Mouse (Mus musculus): ENCODE measurements around the gene Cables2. TPM values are rescaled to one million over a fixed set of nuclear protein-coding genes. Genes with fewer than 3 reads are reported as not detected.

Gene Cables2
- polyA plus RNA-seq, 1 experiment from 2014 or later, result 3.4 TPM

DNA sequence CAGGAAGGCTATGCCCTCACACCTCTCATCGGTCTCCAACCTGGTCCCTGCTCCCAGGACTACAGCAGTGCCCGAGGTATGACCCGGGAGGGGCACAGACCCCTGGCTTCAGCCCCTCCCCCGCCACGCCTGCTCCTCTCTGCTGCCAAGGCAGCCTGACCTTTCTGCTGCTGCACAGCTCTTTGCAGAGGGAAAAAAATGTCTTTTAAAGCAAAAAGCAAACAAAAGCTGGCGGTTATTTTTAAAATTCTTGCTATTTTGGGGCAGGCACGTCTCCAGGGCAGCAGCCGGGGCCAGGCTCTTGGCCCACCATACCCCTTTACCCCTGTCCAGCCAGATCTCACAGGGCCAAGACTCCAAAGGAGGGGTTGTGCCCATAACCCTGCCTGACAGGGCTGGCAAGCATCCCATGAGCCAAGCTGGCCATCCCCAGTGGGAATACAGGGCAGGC lies 58.3 kb downstream of the Cables2 start:
- H3K4me2 ChIP-seq, result no peak overlapping the region
- ATAC-seq (ENCODE audit: insufficient read depth), result no peak
- 45% methylated on average over 8 of the region's 8 CpGs for WGBS (ENCODE audit: insufficient replicate concordance)

DNA sequence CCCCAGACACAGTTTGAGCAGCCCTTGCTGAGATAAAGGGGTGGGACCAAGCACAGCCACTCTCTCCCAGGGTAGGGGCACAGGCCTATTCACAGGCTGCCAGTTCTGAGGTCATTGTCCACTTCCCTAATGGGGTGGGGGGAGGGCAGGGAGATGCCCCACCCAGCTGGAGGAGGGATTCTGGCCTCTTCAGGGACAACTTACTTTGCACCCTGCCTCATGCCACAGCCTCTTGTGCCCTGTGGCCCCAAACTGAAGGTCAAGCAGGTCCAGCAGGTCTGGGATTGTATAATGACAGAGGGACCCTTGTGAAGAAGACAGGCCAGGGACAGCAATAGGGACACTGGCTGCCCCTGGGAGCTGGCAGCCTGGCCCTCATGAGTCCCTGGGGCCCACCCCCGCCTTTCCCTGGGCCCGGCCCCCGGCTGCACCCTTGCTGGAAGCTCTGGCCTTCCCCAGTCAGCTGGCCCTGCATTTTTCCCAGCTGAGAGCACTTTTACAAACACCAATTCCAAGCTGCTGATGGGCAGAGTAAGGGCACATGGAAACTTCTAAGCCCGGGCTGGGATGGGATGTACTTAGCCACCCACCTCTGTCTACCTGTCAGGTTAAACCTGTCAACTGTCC lies 58.8 kb downstream of the Cables2 start:
- no peak overlapping the region for H3K27ac ChIP-seq (replicated peaks)
- ATAC-seq (ENCODE audit: insufficient read depth), result no peak

More for the DNA sequence above, 58.3 kb downstream of the Cables2 start:
- H3K4me1 ChIP-seq (replicated peaks), result peaks cover 12% of the 10 kb centered on the region; the same call in 1 of the 2 replicates
- no peaks in the 10 kb centered on the region for H3K27me3 ChIP-seq
- no peaks in the 10 kb centered on the region for H3K36me3 ChIP-seq (replicated peaks)
- H3K9ac ChIP-seq, result no peak overlapping the region
- H3K9me3 ChIP-seq (replicated peaks), result no peaks in the 10 kb centered on the region
- no peak overlapping the region for H3K4me3 ChIP-seq (replicated peaks)
- no peak overlapping the region for H3K27ac ChIP-seq (replicated peaks)

DNA sequence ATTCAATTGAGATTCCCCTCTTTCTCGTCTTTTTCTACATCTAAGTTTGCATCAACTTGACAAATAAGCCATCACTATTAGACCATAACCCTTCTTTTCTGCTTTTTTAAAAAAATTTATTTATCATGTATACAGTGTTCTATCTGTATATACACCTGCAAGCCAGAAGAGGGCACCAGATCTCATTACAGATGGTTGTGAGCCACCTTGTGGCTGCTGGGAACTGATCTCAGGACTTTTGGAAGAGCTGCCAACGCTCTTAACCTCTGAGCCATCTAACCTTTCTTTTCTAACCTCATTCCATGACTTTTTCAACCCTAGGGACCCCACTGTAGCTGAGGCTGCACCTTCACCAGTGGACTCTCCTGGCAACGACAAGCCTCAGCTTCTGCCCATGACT lies 61.0 kb downstream of the Cables2 start:
- Histone ChIP-seq H3K27me3 (no peaks in the 10 kb centered on the region), H3K4me3 (replicated peaks) (no peak overlapping the region), H3K9ac (no peak overlapping the region), H3K27ac (replicated peaks) (no peak overlapping the region), H3K36me3 (replicated peaks) (no peaks in the 10 kb centered on the region), H3K4me2 (no peak overlapping the region), H3K4me1 (replicated peaks) (peaks cover 12% of the 10 kb centered on the region; the same call in 1 of the 2 replicates), H3K9me3 (replicated peaks) (no peaks in the 10 kb centered on the region)
- WGBS (ENCODE audit: insufficient replicate concordance), result 68% methylated on average over 3 of the region's 3 CpGs
- no peak for ATAC-seq (ENCODE audit: insufficient read depth)

More for the DNA sequence above, 58.8 kb downstream of the Cables2 start:
- 76% methylated on average over 4 of the region's 4 CpGs for WGBS (ENCODE audit: insufficient replicate concordance)
- Histone ChIP-seq H3K4me1 (replicated peaks) (peaks cover 12% of the 10 kb centered on the region; the same call in 1 of the 2 replicates), H3K4me2 (no peak overlapping the region), H3K9ac (no peak overlapping the region), H3K4me3 (replicated peaks) (no peak overlapping the region), H3K36me3 (replicated peaks) (no peaks in the 10 kb centered on the region), H3K27me3 (no peaks in the 10 kb centered on the region), H3K9me3 (replicated peaks) (no peaks in the 10 kb centered on the region)

- 52% methylated on average over 1 of the region's 1 CpGs for WGBS (ENCODE audit: insufficient replicate concordance)
- H3K9ac ChIP-seq, result no peak overlapping the region
These were observed 64.3 kb downstream of the Cables2 start for GRCm38 (mm10) chr2:180208976-180209375.

More at GRCm38 (mm10) chr2:180208976-180209375, 64.3 kb downstream of the Cables2 start:
- Histone ChIP-seq H3K4me1 (replicated peaks) (no peaks in the 10 kb centered on the region), H3K27me3 (no peaks in the 10 kb centered on the region), H3K4me2 (no peak overlapping the region), H3K4me3 (replicated peaks) (no peak overlapping the region), H3K27ac (replicated peaks) (no peak overlapping the region), H3K9me3 (replicated peaks) (no peaks in the 10 kb centered on the region), H3K36me3 (replicated peaks) (no peaks in the 10 kb centered on the region)
- ATAC-seq (ENCODE audit: insufficient read depth), result no peak

Small RNA genes lying within 50 kb of the gene (microRNA-seq; reads per million reads assigned to microRNA genes)
- 1.5 reads per million for gene Mir3091

Other genes with a start within 250 kb of the Cables2 start
- gene Lsm14b, start 248.5 kb downstream of the Cables2 start, polyA plus RNA-seq (2015; fragmentation: Nextera tagmentation; extraction: Ambion mirVana), result 1.3 TPM in 2 replicates
- gene Psma7, start 231.1 kb downstream of the Cables2 start, polyA plus RNA-seq (2015; fragmentation: Nextera tagmentation; extraction: Ambion mirVana), result 241 and 252 TPM in 2 replicates
- 0.75 and 0.88 TPM in 2 replicates for gene Ss18l1, start 231.0 kb downstream of the Cables2 start, polyA plus RNA-seq (2015; fragmentation: Nextera tagmentation; extraction: Ambion mirVana)
- gene Mtg2, start 202.9 kb downstream of the Cables2 start, polyA plus RNA-seq (2015; fragmentation: Nextera tagmentation; extraction: Ambion mirVana), result 11.1 and 12.5 TPM in 2 replicates
- not detected in 2 replicates for gene Hrh3, start 169.0 kb downstream of the Cables2 start, polyA plus RNA-seq (2015; fragmentation: Nextera tagmentation; extraction: Ambion mirVana)
- 9.4 and 10.5 TPM in 2 replicates for gene Osbpl2, start 154.2 kb downstream of the Cables2 start, polyA plus RNA-seq (2015; fragmentation: Nextera tagmentation; extraction: Ambion mirVana)
- gene Adrm1, start 102.0 kb downstream of the Cables2 start, polyA plus RNA-seq (2015; fragmentation: Nextera tagmentation; extraction: Ambion mirVana), result 107 and 109 TPM in 2 replicates
- 1.6 and 1.9 TPM in 2 replicates for gene Lama5, start 47.6 kb downstream of the Cables2 start, polyA plus RNA-seq (2015; fragmentation: Nextera tagmentation; extraction: Ambion mirVana)
- gene Rps21, start 16.1 kb downstream of the Cables2 start, polyA plus RNA-seq (2015; fragmentation: Nextera tagmentation; extraction: Ambion mirVana), result 223 and 320 TPM in 2 replicates
- not detected in 2 replicates for gene Rbbp8nl, start 16.4 kb upstream of the Cables2 start, polyA plus RNA-seq (2015; fragmentation: Nextera tagmentation; extraction: Ambion mirVana)
- gene Gata5, start 61.2 kb upstream of the Cables2 start, polyA plus RNA-seq (2015; fragmentation: Nextera tagmentation; extraction: Ambion mirVana), result 0.25 and 0.37 TPM in 2 replicates
- 0.54 and 0.69 TPM in 2 replicates for gene Slco4a1, start 182.7 kb upstream of the Cables2 start, polyA plus RNA-seq (2015; fragmentation: Nextera tagmentation; extraction: Ambion mirVana)
- gene Ntsr1, start 226.5 kb upstream of the Cables2 start, polyA plus RNA-seq (2015; fragmentation: Nextera tagmentation; extraction: Ambion mirVana), result 0.06 TPM in 2 replicates